Mouse (Mus musculus) MEL (cell line): ENCODE results near the gene Dlg5.

ENCODE experiments used
- CTCF ChIP-seq, 3 experiments: IDR thresholded peaks in 2 of 3; conservative IDR thresholded peaks in 1 of 3; 2 replicates each; pipeline ENCODE4 v1.5.1; 2011 to 2012; ENCODE audit warnings: low read length in 3 of 3, low read depth in 2 of 3, mild to moderate bottlenecking in 2 of 3, improper control_type of control experiment in 1 of 3, inconsistent platforms in 1 of 3, mixed read lengths in 1 of 3, moderate library complexity in 1 of 3; ENCODE audit not compliant: control insufficient read depth in 1 of 3, insufficient read depth in 1 of 3, poor library complexity in 1 of 3, severe bottlenecking in 1 of 3
- E2F4 ChIP-seq: IDR thresholded peaks from 2 replicates; pipeline ENCODE4 v1.6.1; 2011; ENCODE audit warnings: low read depth, low read length, improper control_type of control experiment, borderline replicate concordance
- EP300 ChIP-seq, 2 experiments: IDR thresholded peaks; 2 replicates each; pipeline ENCODE4 v1.6.1; 2011; ENCODE audit warnings: improper control_type of control experiment in 2 of 2, low read length in 2 of 2, low read depth in 1 of 2, mild to moderate bottlenecking in 1 of 2
- HCFC1 ChIP-seq: IDR thresholded peaks from 2 replicates; pipeline ENCODE4 v1.6.1; 2012; ENCODE audit warnings: low read depth, mild to moderate bottlenecking, inconsistent platforms, low read length, improper control_type of control experiment, moderate library complexity
- MAFK ChIP-seq: IDR thresholded peaks from 2 replicates; pipeline ENCODE4 v1.6.1; 2011; ENCODE audit warnings: low read depth, mild to moderate bottlenecking, low read length, improper control_type of control experiment, borderline replicate concordance
- MAX ChIP-seq: IDR thresholded peaks from 2 replicates; pipeline ENCODE4 v1.6.1; 2011; ENCODE audit warnings: low read length, improper control_type of control experiment
- MYC ChIP-seq: IDR thresholded peaks from 2 replicates; pipeline ENCODE4 v1.6.1; 2011; ENCODE audit warnings: low read depth, mild to moderate bottlenecking, low read length, improper control_type of control experiment, moderate library complexity
- NELFE ChIP-seq: IDR thresholded peaks from 2 replicates; pipeline ENCODE4 v1.6.1; 2011; ENCODE audit warnings: low read depth, low read length, improper control_type of control experiment
- NRF1 ChIP-seq: IDR thresholded peaks from 2 replicates; pipeline ENCODE4 v1.6.1; 2014; ENCODE audit warnings: low read depth, mild to moderate bottlenecking, inconsistent platforms, low read length, improper control_type of control experiment, moderate library complexity; ENCODE audit not compliant: poor library complexity, insufficient read depth, severe bottlenecking
- POLR2A ChIP-seq, 2 experiments: IDR thresholded peaks; 2 replicates each; pipeline ENCODE4 v1.6.1; 2011 to 2012; ENCODE audit warnings: low read length in 2 of 2, mild to moderate bottlenecking in 2 of 2, control low read depth in 1 of 2, improper control_type of control experiment in 1 of 2, low read depth in 1 of 2, moderate library complexity in 1 of 2; ENCODE audit not compliant: control insufficient read depth in 1 of 2, insufficient read depth in 1 of 2, poor library complexity in 1 of 2
- RAD21 ChIP-seq: IDR thresholded peaks from 2 replicates; pipeline ENCODE4 v1.6.1; 2011; ENCODE audit warnings: mild to moderate bottlenecking, low read depth, low read length, improper control_type of control experiment
- RCOR1 ChIP-seq: IDR thresholded peaks from 2 replicates; pipeline ENCODE4 v1.6.1; 2012; ENCODE audit warnings: low read depth, mild to moderate bottlenecking, inconsistent platforms, low read length, improper control_type of control experiment
- ZKSCAN1 ChIP-seq: IDR thresholded peaks from 2 replicates; pipeline ENCODE4 v1.6.1; 2012; ENCODE audit warnings: low read depth, mild to moderate bottlenecking, inconsistent platforms, low read length, improper control_type of control experiment, moderate library complexity
- ZMIZ1 ChIP-seq: IDR thresholded peaks from 2 replicates; pipeline ENCODE4 v1.6.1; 2012; ENCODE audit warnings: low read depth, mild to moderate bottlenecking, inconsistent platforms, low read length, improper control_type of control experiment, moderate library complexity

DNA sequence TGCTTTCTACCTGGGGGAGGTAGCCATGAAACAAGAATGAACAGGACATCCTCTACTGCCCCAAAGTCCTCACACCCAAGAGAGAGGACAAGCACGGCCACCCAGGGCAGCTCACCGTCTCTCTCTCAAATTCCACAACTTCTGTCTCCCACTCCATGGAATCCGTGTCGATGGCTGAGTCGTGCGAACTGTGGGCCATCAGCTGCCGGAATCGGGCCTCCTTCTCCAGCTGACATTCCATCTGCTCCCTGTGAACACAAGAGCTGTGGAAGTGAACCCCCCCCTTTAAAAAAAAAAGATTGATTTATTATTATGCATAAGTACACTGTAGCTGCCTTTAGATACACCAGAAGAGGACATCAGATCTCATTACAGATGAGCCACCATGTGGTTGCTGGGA lies 79.7 kb downstream of the Dlg5 start:
- TF ChIP-seq POLR2A (IDR thresholded peaks at IDR 0.05; ENCODE audit: control insufficient read depth in 1 of 2, insufficient read depth in 1 of 2, low read depth in 1 of 2, low read length in 2 of 2, poor library complexity in 1 of 2) (no peak), CTCF (IDR thresholded peaks at IDR 0.05 in 2 of 3, conservative IDR thresholded peaks at IDR 0.05 in 1 of 3; ENCODE audit: control insufficient read depth in 1 of 3, insufficient read depth in 1 of 3, low read depth in 2 of 3, low read length in 3 of 3, poor library complexity in 1 of 3, severe bottlenecking in 1 of 3) (no peak), NELFE (no peak), EP300 (IDR thresholded peaks at IDR 0.05; ENCODE audit: low read depth in 1 of 2, low read length in 2 of 2) (no peak), RAD21 (no peak), ZKSCAN1 (no peak), HCFC1 (no peak), MAFK (no peak), NRF1 (no peak), RCOR1 (no peak), ZMIZ1 (no peak), MYC (no peak), MAX (no peak), E2F4 (no peak)
